Mouse (Mus musculus): ENCODE results near the gene Carmil1.

The Carmil1 gene

GRCm38 (mm10) chr13:24050330-24050729 is 230.3 kb downstream of the Carmil1 start:
- no peak for DNase-seq (ENCODE audit: inconsistent age in 2 of 2, low spot score in 1 of 2)

GRCm38 (mm10) chr13:24049267-24050034 is 231.1 kb downstream of the Carmil1 start:
- DNase-seq (ENCODE audit: inconsistent age in 2 of 2, low spot score in 1 of 2): peak in 1 of 2 experiments; percentile 45

- DNase-seq (ENCODE audit: inconsistent age in 2 of 2, low spot score in 1 of 2): no peak
Observed at GRCm38 (mm10) chr13:24048611-24049010, 232.0 kb downstream of the Carmil1 start.

- no peak for DNase-seq (ENCODE audit: inconsistent age in 2 of 2, low spot score in 1 of 2)
Observed at GRCm38 (mm10) chr13:24045271-24045670, 235.3 kb downstream of the Carmil1 start.

GRCm38 (mm10) chr13:24040221-24040620 is 240.4 kb downstream of the Carmil1 start:
- no peak for DNase-seq (ENCODE audit: inconsistent age in 2 of 2, low spot score in 1 of 2)

GRCm38 (mm10) chr13:24037502-24037901 is 243.1 kb downstream of the Carmil1 start:
- peak; percentile 9 to 35 for DNase-seq (ENCODE audit: inconsistent age in 2 of 2, low spot score in 1 of 2)

- DNase-seq (ENCODE audit: inconsistent age in 2 of 2, low spot score in 1 of 2): no peak
Observed at GRCm38 (mm10) chr13:24036150-24036549, 244.4 kb downstream of the Carmil1 start.

- no peak for DNase-seq (ENCODE audit: inconsistent age in 2 of 2, low spot score in 1 of 2)
Observed at GRCm38 (mm10) chr13:24027191-24028170, 253.1 kb downstream of the Carmil1 start.

GRCm38 (mm10) chr13:24018515-24018914 is 262.1 kb downstream of the Carmil1 start:
- DNase-seq (ENCODE audit: inconsistent age in 2 of 2, low spot score in 1 of 2): no peak

GRCm38 (mm10) chr13:24005528-24005927 is 275.1 kb downstream of the Carmil1 start:
- DNase-seq (ENCODE audit: inconsistent age in 2 of 2, low spot score in 1 of 2): no peak

- DNase-seq (ENCODE audit: inconsistent age in 2 of 2, low spot score in 1 of 2): no peak
Observed at GRCm38 (mm10) chr13:24001797-24002196, 278.8 kb downstream of the Carmil1 start.

GRCm38 (mm10) chr13:24001081-24001480 is 279.5 kb downstream of the Carmil1 start:
- DNase-seq (ENCODE audit: inconsistent age in 2 of 2, low spot score in 1 of 2): no peak

- DNase-seq (ENCODE audit: inconsistent age in 2 of 2, low spot score in 1 of 2): no peak
Observed at GRCm38 (mm10) chr13:23998826-23999225, 281.8 kb downstream of the Carmil1 start.

- no peak for DNase-seq (ENCODE audit: inconsistent age in 2 of 2, low spot score in 1 of 2)
Observed at GRCm38 (mm10) chr13:23994756-23995155, 285.8 kb downstream of the Carmil1 start.

- no peak for DNase-seq (ENCODE audit: inconsistent age in 2 of 2, low spot score in 1 of 2)
Observed at GRCm38 (mm10) chr13:23994024-23994423, 286.6 kb downstream of the Carmil1 start.

- DNase-seq (ENCODE audit: inconsistent age in 2 of 2, low spot score in 1 of 2): peak; percentile 44 to 82
Observed at GRCm38 (mm10) chr13:23990928-23991327, 289.7 kb downstream of the Carmil1 start, which contains the start of gene Scgn. Gene Scgn (minus strand): TSS chr13:23991214.

GRCm38 (mm10) chr13:23990451-23990850 is 290.1 kb downstream of the Carmil1 start:
- DNase-seq (ENCODE audit: inconsistent age in 2 of 2, low spot score in 1 of 2): no peak

GRCm38 (mm10) chr13:23985130-23985529 is 295.5 kb downstream of the Carmil1 start:
- no peak for DNase-seq (ENCODE audit: inconsistent age in 2 of 2, low spot score in 1 of 2)

- DNase-seq (ENCODE audit: inconsistent age in 2 of 2, low spot score in 1 of 2): no peak
Observed at GRCm38 (mm10) chr13:23972271-23972670, 308.3 kb downstream of the Carmil1 start.

GRCm38 (mm10) chr13:23971870-23972269 is 308.7 kb downstream of the Carmil1 start:
- no peak for DNase-seq (ENCODE audit: inconsistent age in 2 of 2, low spot score in 1 of 2)

- no peak for DNase-seq (ENCODE audit: inconsistent age in 2 of 2, low spot score in 1 of 2)
Observed at GRCm38 (mm10) chr13:23964909-23965308, 315.7 kb downstream of the Carmil1 start.
